Mouse (Mus musculus) hindbrain, embryonic 16.5 days (tissue): ENCODE results near the gene Ptgr2. TPM values are rescaled to one million over a fixed set of nuclear protein-coding genes. Genes with fewer than 3 reads are reported as not detected.
"Not testable (repeated sequence)": the region's sequence is repeated elsewhere in the genome, so short reads cannot be mapped to it uniquely, and the experiment has no call there.

Experiments used
- ATAC-seq: fragments of 200-750 bp; cut with Nextera tagmentation; 2 replicates; pipeline ENCODE4 v1.8.0; 2017; ENCODE audit warnings: moderate TSS enrichment, moderate library complexity
- H3K27ac ChIP-seq: fragments of 300-500 bp; sonication (generic); 2 replicates; pipeline ENCODE4 v1.5.1; 2014; ENCODE audit warnings: low read depth, mild to moderate bottlenecking, control low read depth, low read length, moderate library complexity
- H3K27me3 ChIP-seq: fragments of 300-500 bp; sonication (generic); replicated peaks from 2 replicates; pipeline ENCODE4 v1.6.1; 2014; ENCODE audit warnings: low read length; ENCODE audit not compliant: control insufficient read depth, insufficient read depth
- H3K36me3 ChIP-seq: fragments of 300-500 bp; sonication (generic); 2 replicates; pipeline ENCODE4 v1.6.1; 2014; ENCODE audit warnings: mild to moderate bottlenecking, low read length, moderate library complexity, mixed read lengths; ENCODE audit not compliant: control insufficient read depth, insufficient read depth
- H3K4me1 ChIP-seq: fragments of 300-500 bp; sonication (generic); 2 replicates; pipeline ENCODE4 v1.6.1; 2014; ENCODE audit warnings: low read depth, low read length; ENCODE audit not compliant: control insufficient read depth, insufficient read depth
- H3K4me2 ChIP-seq: fragments of 300-500 bp; sonication (generic); 2 replicates; pipeline ENCODE4 v1.6.1; 2014; ENCODE audit warnings: mild to moderate bottlenecking, low read length, control low read depth, moderate library complexity
- H3K4me3 ChIP-seq: fragments of 300-500 bp; sonication (generic); 2 replicates; pipeline ENCODE4 v1.5.1; 2014; ENCODE audit warnings: mild to moderate bottlenecking, low read length, control low read depth, moderate library complexity
- H3K9ac ChIP-seq: fragments of 300-500 bp; sonication (generic); 2 replicates; pipeline ENCODE4 v1.6.1; 2014; ENCODE audit warnings: low read depth, mild to moderate bottlenecking, control low read depth, low read length, moderate library complexity
- H3K9me3 ChIP-seq: fragments of 300-500 bp; sonication (generic); 2 replicates; pipeline ENCODE4 v1.6.1; 2014; ENCODE audit warnings: mild to moderate bottlenecking, low read length, moderate library complexity; ENCODE audit not compliant: control insufficient read depth
- WGBS: fragments of 180-500 bp; shearing (Covaris S2); extraction: QIAGEN DNeasy Blood & Tissue Kit; methylation state at CpG from one replicate; pipeline ENCODE4 v1.1.7; 2014; 5-methylcytosine and 5-hydroxymethylcytosine counted together
- polyA plus RNA-seq: library from polyadenylated mRNA; unstranded; fragments of >200 nt; fragmentation: Nextera tagmentation; extraction: Ambion mirVana; gene quantifications from 2 replicates; pipeline ENCODE4 v1.2.1, GENCODE M21; 2015

Gene Ptgr2
- 17.7 and 18.8 TPM in 2 replicates for polyA plus RNA-seq

DNA sequence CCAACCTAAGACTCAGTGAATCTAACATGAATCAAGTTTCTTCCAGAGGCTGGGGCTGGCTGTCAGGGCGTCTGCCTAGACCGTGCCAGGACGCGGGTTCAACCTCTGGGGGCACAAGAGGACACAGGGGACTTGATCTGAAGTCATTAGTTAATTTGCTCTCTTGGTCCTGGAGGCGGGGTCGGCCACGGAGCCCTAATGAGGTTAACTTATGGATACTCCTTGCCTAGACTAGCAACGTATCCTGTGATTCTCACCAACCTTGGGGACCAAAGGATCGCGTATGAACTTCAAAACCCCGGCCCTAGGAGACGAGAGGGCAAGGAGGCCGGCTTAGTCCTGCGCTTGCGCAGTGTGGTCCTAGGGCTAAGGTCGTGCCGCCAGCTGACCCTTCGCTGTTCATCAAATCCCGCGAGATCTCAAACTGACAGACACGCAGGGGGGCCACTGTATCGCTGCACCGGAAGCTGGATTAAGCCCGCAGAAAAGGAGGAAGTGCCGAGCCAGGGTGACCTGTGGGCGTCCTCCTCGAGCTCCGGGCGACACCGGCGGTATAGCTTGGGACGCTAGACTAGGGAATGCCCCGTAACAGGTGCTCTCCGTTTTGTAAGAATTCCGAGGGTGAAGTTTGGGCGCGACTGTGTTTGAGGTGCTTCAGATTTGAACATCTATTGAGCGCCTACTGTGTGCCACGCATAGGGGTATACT is at the start of gene Ptgr2:
Ptgr2 (plus strand) TSS at position 348 of the 708 bp plus-strand sequence.
- Histone ChIP-seq H3K4me2 (peak within 1 kb of the TSS; percentile 65), H3K27ac (peak within 1 kb of the TSS; percentile 40), H3K4me3 (peak within 1 kb of the TSS; percentile 59), H3K36me3 (no peaks in the 10 kb centered on the region), H3K9ac (peak within 1 kb of the TSS; percentile 69), H3K4me1 (peaks cover 10% of the 10 kb centered on the region), H3K9me3 (no peaks in the 10 kb centered on the region), H3K27me3 (no peaks in the 10 kb centered on the region)
- 0% methylated on average over 39 of the region's 39 CpGs for WGBS
- ATAC-seq, result peak; percentile 94

DNA sequence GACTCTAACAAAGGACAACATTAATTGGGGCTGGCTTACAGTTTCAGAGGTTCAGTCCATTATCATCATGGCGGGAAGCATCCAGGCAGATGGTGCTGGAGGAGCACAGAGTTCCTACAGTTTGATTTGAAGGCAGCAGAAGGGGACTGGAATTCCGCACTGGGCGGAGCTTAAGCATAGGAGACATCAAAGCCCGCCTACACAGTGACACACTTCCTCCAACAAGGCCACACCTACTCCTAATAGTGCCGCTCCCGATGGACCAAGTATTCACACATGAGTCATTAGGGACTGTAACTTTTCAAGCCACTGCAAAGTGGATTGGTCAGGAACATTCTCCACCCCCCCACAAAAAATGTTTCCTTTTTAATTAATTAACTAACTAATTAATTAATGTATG is 49.5 kb upstream of the Ptgr2 start:
- Histone ChIP-seq H3K9me3 (no peaks in the 10 kb centered on the region), H3K36me3 (no peaks in the 10 kb centered on the region), H3K27me3 (no peaks in the 10 kb centered on the region), H3K4me3 (no peak overlapping the region), H3K27ac (no peak overlapping the region), H3K9ac (no peak overlapping the region), H3K4me2 (no peak overlapping the region), H3K4me1 (no peaks in the 10 kb centered on the region)
- no peak for ATAC-seq
- WGBS, result 96% methylated on average over 6 of the region's 6 CpGs

DNA sequence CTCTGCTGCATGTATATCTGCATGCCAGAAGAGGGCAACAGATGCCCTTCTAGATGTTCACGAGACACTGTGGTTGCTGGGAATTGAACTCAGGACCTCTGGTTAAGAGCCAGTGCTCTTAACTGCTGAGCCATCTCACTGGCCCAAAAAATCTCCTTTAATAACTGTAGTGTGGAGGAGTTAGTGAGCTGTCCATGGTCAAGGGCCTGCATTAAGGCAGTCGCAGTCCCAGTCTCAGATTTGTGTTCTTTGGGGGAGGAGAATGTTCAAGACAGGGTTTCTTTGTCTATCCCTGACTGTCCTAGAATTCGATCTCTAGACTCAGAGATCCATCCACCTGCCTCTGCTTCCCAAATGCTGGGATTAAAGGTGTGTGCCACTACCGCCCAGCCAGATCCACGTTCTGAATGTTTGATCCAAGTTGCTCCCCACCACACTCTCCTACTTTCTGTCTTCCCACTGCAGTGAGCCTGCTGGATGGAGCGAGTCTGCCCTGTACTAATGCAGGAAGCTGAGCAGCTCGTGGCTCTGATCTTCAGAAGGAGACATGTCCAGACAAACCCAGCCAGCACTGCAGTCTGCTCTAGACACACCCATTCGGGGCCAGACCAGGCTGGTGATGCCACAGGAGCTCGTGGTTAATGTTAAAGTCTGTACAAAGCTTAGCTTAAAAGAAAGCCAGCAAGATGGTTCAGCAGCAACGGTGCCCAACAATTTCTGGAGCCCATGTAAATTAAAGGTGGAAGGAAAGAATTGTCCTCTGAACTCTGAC is 48.9 kb upstream of the Ptgr2 start:
- Histone ChIP-seq H3K36me3 (no peaks in the 10 kb centered on the region), H3K27ac (no peak overlapping the region), H3K27me3 (no peaks in the 10 kb centered on the region), H3K9ac (no peak overlapping the region), H3K9me3 (no peaks in the 10 kb centered on the region), H3K4me1 (no peaks in the 10 kb centered on the region), H3K4me2 (no peak overlapping the region), H3K4me3 (no peak overlapping the region)
- 87% methylated on average over 10 of the region's 10 CpGs for WGBS
- no peak for ATAC-seq

DNA sequence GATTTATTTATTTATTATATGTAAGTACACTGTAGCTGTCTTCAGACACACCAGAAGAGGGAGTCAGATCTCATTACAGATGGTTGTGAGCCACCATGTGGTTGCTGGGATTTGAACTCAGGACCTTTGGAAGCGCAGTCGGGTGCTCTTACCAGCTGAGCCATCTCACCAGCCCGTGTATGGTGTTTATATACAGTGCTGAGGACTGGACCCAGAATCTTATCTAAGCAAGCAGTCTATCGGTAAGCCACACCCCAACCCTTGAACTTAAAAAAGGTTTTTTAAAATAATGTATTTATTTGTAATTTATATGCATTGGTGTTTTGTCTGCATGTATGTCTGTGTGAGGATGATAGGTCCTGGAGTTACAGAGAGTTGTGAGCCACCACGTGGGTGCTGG is 48.0 kb upstream of the Ptgr2 start:
- 92% methylated on average over 5 of the region's 5 CpGs for WGBS
- H3K4me2 ChIP-seq, H3K36me3 ChIP-seq, H3K9ac ChIP-seq, ATAC-seq, H3K4me3 ChIP-seq, H3K9me3 ChIP-seq, H3K27ac ChIP-seq, H3K4me1 ChIP-seq, H3K27me3 ChIP-seq: not testable (repeated sequence)

DNA sequence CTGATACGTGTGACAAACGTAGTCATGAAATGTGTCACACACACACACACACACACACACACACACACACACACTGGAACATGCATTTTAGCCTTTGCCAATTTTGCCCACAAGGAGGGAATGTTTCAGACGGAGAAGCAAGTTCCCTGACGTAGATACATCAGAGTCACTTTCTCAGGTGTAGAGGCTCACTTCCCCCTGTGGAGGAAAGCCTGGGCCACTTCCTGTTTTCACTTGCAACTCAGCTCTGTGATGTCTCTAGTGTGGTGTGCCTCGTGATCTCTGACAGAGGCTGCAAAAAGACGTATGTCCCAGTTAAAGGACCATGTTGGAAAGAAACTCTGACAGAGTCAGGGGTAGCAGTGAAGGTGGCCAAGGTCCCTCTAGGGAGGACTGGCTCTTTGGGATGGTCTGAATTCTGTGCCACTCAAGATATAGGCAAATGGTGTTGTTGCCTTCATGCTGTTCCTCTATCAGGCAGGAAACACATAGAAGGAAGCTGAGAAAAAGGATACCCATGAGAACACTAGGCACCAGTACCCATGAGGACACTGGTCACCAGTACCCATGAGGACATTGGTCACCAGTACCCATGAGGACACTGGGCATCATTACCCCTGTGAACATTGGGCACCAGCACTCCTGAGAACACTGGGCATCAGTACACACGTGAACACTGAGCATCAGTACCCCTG is 41.8 kb upstream of the Ptgr2 start:
- no peaks in the 10 kb centered on the region for H3K36me3 ChIP-seq
- H3K27ac ChIP-seq, result no peak overlapping the region
- no peaks in the 10 kb centered on the region for H3K4me1 ChIP-seq
- H3K9ac ChIP-seq, result no peak overlapping the region
- no peak overlapping the region for H3K4me2 ChIP-seq
- ATAC-seq, result no peak
- H3K4me3 ChIP-seq, result no peak overlapping the region
- H3K27me3 ChIP-seq, result no peaks in the 10 kb centered on the region
- no peaks in the 10 kb centered on the region for H3K9me3 ChIP-seq
- WGBS, result 87% methylated on average over 7 of the region's 7 CpGs

DNA sequence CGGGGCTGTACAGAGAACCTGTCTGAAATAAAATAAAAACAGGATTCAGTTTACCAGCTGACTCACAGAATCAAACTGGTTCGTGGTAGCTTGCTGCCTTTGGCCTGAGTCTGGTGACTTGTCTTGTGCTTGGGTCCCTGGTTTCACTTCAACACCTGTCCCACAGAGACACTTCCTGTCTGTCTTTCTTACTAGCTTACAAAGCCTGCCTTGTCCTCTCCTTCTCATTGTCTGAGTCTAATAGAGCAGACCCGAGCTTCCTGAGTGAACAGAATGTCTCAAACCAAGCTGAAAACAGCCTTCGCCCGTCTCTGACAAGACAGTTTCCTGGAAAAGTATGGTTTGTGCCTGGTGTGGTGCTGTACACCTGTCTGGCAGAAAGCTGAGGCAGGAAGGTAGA is 39.3 kb upstream of the Ptgr2 start:
- 70% methylated on average over 5 of the region's 5 CpGs for WGBS
- no peaks in the 10 kb centered on the region for H3K9me3 ChIP-seq
- no peak overlapping the region for H3K9ac ChIP-seq
- H3K4me3 ChIP-seq, result no peak overlapping the region
- H3K27ac ChIP-seq, result no peak overlapping the region
- H3K4me2 ChIP-seq, result no peak overlapping the region
- ATAC-seq, result no peak
- no peaks in the 10 kb centered on the region for H3K27me3 ChIP-seq
- no peaks in the 10 kb centered on the region for H3K4me1 ChIP-seq
- H3K36me3 ChIP-seq, result no peaks in the 10 kb centered on the region

DNA sequence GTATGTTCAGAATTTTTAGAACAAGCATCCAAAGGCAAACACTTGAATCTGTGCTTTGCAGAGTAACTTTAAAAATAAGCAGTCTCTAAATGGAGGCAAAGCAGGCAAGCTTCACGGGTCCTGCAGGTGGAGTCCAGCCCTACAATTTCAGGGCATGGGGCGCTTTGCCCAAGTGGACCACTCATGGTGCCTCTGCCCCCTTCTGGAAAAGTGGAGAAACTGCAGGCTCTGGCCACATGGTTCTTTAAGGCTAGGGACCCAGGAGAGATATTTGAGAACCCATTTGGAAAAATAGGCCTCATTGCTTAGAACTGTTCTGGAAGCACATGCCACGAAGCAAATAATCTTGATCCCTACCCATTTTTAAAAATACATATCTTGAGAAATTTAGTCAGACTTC is 35.8 kb upstream of the Ptgr2 start:
- Histone ChIP-seq H3K27ac (no peak overlapping the region), H3K4me2 (no peak overlapping the region), H3K36me3 (no peaks in the 10 kb centered on the region), H3K4me1 (no peaks in the 10 kb centered on the region), H3K4me3 (no peak overlapping the region), H3K27me3 (no peaks in the 10 kb centered on the region), H3K9me3 (no peaks in the 10 kb centered on the region), H3K9ac (no peak overlapping the region)
- 11% methylated on average over 3 of the region's 3 CpGs for WGBS
- no peak for ATAC-seq

DNA sequence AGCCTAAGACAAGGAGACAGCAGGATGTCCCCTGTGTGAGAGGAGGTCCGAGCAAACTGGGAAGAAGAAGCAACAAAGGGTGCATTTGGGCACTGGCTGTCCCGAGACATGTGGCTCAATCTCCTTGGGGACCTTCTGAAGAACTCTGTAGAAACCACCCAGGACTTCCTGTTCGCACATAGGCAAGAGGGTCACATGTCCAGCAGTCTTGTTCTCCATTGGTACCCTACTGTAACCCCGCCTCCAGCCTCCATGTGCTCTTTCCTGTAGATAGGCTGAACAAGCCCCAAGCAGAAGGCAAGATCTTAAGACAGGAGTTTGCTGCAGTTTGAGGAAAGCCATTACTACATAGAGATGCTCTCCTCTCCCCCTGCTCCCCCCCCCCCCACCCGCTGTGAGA is 32.2 kb upstream of the Ptgr2 start:
- Histone ChIP-seq H3K4me3 (no peak overlapping the region), H3K4me1 (no peaks in the 10 kb centered on the region), H3K27ac (no peak overlapping the region), H3K9ac (no peak overlapping the region), H3K36me3 (no peaks in the 10 kb centered on the region), H3K9me3 (no peaks in the 10 kb centered on the region), H3K4me2 (no peak overlapping the region), H3K27me3 (no peaks in the 10 kb centered on the region)
- 83% methylated on average over 5 of the region's 5 CpGs for WGBS
- no peak for ATAC-seq

DNA sequence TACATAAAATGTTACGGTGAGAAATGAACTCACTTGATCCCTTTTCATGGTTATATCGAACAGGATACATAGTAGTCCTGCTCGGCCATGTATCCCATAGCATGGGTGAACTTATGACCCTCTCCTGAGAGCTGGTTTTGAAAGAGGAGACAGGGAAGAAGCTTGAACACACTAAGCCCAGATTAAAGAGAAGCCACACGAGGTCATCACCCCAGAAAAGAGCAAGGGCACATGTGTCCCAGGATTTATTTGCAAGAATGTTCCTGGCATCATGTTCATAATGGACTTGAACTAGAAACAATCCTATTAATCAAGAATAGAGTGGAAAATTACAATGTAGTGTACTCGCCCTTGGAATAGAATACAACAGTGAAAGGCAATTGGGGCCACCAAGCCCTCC is 30.1 kb upstream of the Ptgr2 start:
- no peaks in the 10 kb centered on the region for H3K4me1 ChIP-seq
- no peaks in the 10 kb centered on the region for H3K27me3 ChIP-seq
- no peaks in the 10 kb centered on the region for H3K9me3 ChIP-seq
- no peak overlapping the region for H3K4me3 ChIP-seq
- no peak overlapping the region for H3K4me2 ChIP-seq
- WGBS, result 80% methylated on average over 5 of the region's 5 CpGs
- no peak overlapping the region for H3K9ac ChIP-seq
- no peak for ATAC-seq
- H3K27ac ChIP-seq, result no peak overlapping the region
- no peaks in the 10 kb centered on the region for H3K36me3 ChIP-seq
